Mouse (Mus musculus): ENCODE measurements around the gene Fbxl8. TPM values are rescaled to one million over a fixed set of nuclear protein-coding genes. Genes with fewer than 3 reads are reported as not detected.

The Fbxl8 gene
- 0.94 and 1.1 TPM in 2 replicates for polyA plus RNA-seq (2012; rRNA removed)

DNA sequence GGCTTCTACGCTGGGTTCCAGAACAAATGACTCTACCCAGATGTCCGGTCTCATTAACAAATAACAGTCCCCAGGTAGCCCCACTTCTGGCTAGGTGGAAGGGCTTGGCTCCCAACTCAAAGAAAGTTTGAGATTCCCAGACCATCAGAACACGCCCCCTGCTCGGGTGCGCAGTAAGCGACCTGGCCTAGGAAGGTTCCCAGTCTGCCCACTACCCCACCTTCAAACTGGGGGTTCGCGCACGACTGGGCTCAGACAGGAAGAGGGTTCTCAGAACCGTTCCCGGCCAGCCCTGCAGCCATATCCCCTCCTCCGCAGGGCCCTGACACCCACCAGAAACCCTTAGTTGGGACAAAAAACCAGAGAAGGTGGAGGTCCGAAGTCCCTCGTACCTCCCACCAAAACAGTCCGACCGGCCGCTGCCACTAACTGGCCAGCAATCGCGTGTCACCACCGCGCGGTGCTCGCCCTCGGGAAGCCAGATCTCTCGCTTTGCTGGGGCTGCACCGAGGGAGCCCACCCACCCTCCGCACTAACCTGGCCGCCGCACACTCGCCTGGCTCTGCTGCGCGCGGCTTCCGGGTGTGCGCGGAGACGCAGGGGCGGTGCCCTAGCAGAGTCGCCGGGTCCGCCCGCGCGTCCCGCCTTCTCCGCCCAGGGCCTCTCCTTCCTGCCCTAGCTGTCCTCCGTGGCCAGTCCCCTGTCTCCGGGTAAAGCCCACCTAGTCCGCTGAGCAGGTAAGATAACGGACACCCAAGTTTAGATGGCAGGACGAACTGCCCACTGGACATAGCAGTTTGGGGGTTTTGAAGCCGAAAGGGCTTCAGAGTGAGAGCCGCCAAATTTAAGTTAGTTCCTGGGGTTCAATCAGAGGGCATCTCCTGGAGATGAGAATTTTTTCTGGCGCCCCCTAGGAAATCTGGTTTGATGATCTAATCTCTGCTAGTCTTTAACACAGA, at the start of gene Fbxl8, which contains the start of gene Tradd:
Gene Fbxl8 (plus strand): TSS at position 625 of the 959 bp plus-strand sequence.
Gene Tradd (minus strand): TSS at position 586 of the 959 bp plus-strand sequence.

DNA sequence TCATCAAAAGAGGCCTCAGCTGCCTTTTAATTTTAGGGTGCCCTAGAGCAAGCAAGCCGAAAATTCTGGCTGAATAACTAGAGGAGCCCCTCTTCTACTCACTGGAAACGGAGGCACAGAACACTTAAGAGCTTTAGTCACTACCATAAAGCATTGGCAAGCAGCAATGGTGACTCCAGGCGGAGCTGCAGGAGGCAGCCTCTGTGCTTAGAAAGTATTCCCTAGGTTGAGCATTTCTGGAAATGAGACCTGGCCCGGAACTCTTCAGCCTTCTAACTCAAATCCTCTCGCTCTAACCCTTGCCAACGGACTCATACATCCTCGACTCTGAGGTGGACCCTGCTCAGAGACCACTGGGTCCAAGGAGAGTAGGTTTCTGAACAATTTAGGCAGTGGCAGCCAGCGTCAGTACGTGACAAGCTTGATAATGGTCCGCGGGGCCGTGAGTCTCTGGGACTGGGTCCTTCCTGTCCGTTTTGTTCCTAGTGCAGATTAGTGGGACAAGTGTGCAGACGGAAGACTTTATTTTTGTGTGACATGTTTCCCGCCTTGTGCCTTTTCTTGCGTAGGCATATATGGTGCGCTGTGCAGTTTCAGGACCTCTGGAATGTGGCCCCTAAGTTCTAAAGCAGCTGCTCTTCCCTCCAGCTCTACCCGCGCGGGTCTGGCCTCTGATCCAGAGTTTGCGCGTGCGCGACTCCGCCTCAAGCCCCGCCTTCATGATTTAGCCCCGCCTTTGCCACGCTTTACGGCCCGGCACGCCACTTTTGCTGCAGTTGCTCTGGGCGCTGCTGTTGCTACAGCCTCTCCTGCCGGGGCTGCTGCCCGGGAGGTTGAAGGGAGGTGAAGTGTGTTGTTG, 39.8 kb upstream of the Fbxl8 start, which contains the start of gene D230025D16Rik:
Gene D230025D16Rik (plus strand): TSS at position 733 of the 859 bp plus-strand sequence.

DNA sequence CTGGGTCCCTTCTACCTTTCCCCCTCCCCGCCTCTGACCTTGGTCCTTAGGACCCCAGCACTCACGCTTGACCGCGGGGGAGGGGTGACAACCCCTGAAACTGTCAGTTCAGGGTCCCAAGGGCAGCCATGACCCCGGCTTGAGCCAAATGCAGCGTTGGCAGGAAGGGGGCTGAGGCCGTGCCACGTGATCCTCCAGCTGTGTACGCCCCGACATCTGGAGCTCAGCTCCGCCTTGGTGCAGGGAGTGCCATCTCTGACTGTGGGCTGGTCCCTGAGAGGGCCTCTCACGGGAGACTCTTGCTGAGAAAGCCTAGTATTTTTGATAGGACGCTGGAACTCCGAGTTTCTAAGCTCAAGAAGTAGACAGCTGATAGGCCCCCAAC, 9.5 kb upstream of the Fbxl8 start, which contains the start of gene B3gnt9:
Gene B3gnt9 (minus strand): TSS at position 188 of the 385 bp plus-strand sequence.

DNA sequence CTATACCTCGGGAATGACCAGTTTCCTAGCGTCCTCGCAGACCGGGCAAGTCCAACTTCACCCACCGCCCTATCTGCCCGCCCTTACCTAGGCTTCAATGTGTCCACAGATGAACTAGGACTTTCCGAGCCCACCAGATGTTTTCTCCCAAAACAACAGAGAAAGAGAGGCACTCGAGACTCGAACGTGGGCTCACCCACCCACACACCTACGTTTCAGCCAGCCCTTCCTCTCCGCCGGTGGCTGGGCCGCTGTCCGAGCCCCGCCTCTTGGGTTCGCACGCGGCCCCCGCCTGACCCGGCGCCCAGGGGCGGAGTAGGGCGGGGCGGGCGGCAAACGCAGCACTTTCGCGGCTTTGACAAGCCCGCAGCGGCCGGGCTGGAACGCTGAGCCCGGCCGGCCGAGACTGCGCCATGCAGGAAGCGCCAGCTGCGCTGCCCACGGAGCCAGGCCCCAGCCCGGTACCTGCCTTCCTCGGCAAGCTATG, 5.1 kb downstream of the Fbxl8 start, which contains the start of gene Hsf4:
Gene Hsf4 (plus strand): TSS at position 341 of the 487 bp plus-strand sequence.

DNA sequence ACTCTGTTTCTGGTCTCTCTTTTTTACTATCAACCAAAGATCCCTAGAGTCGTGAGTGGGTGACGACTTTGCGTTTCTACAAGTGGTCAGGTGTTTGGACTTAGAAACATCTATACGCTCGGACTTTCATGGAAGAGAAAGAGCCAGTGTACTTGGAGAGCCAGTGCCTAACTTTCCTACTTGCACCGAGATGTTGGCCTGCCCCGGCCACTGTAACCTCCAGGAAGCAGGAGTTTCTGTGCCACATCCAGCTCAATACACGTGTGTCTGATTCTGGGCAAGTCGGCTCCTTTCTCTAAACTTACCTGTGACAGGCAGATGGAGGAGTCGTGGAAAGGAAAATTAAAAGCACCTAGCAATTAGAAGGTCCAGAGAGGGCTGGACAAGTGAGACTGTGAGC, 11.4 kb downstream of the Fbxl8 start, which contains the start of gene Nol3:
Gene Nol3 (plus strand): TSS at position 301 of the 400 bp plus-strand sequence.

DNA sequence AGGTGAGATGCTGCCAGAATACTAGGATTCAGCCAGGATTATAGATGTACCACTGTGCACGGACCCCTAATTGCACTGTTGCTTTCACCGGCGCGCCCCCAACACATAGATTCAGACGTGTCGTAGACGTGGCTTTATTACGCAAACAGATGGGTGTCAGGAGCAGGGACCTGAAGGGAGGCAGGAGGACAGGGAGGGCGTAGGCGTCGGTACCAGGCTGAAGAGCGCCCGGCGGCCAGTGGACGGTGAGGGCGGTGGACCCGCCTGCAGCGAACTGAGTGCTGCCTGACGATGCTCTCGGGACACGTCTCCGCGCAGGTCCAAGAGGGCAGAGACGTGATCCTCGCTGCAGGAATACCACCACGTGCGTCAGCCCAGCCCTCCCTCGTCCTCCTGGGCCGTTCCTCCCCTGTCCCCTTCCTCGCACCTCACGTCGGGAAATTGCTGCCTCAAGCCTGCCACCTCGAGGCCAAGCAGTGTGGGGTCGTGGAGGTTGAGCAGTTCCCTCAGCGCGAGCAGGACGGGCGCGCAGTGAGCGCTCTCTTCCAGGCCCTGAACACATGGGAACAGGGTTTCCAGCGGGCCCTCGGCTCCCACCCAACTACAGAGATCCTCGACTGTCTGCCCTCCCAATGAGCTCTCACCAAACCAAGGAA, 25.5 kb downstream of the Fbxl8 start, which contains the start of gene 4931428F04Rik:
Gene 4931428F04Rik (minus strand): TSS at position 60 of the 656 bp plus-strand sequence.

DNA sequence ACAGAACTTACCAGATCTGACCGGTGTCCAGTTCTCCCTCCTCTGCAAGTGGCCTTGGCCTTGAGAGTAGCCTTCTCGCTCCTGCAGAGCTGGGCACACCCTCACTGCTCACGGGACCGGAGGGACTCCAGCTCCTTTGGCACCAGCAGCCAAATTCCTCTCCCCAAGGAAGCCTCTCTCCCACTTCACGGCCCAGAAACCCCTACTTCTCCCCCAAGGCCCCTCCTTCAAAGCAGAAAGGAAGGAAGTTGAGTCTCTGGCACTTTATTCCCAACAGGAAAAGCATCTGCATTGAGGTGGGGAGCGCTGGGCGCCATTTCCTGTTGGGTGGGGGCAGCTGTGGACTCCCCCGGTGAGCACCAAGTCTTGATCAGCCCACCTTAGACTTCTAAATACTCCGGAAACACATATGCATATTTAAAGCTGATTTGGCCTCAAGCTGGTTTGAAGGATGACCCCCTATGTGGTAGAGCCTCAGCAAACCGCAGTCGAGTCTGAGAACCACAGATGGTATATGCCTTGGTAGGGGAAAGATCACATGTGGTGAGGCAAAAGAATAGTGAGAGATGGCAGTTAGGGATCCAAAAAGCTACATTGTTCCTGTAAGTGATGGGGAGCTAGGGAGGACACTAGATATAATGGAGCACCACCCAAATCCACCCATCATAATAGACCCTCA, 31.6 kb downstream of the Fbxl8 start, which contains the start of gene Exoc3l:
Gene Exoc3l (minus strand): TSS at position 207 of the 679 bp plus-strand sequence.

DNA sequence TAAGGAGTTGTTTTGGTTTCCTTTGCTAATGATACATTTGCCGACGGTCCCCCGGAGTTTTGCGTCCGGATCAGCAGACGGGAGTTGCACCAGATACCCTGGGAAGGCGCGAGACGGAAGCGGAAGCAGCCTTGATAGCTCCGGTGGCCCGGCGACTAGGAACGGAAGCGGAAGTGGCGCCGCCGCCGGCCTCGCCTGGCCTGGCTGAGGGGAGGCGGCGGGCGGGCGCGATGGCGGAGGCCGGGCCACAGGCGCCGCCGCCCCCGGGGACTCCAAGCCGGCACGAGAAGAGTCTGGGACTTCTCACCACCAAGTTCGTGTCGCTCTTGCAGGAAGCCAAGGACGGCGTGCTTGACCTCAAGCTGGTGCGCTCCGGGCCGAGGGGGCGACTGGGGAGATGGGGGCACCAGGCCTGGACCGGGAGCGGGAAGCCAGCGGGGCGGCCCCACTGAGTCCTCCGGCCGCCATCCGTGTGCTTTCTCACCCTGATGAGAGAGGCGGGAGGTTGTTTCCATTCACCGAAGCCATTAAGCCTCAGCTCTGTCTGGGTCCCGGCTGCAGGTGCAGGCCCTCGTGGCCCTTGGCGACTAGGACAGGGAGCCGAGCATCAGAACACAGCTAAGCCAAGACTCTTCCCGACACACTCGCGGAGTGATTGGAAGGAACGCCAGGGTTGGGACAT, 33.2 kb downstream of the Fbxl8 start, which contains the start of gene E2f4:
Gene E2f4 (plus strand): TSS at position 153 of the 682 bp plus-strand sequence.

DNA sequence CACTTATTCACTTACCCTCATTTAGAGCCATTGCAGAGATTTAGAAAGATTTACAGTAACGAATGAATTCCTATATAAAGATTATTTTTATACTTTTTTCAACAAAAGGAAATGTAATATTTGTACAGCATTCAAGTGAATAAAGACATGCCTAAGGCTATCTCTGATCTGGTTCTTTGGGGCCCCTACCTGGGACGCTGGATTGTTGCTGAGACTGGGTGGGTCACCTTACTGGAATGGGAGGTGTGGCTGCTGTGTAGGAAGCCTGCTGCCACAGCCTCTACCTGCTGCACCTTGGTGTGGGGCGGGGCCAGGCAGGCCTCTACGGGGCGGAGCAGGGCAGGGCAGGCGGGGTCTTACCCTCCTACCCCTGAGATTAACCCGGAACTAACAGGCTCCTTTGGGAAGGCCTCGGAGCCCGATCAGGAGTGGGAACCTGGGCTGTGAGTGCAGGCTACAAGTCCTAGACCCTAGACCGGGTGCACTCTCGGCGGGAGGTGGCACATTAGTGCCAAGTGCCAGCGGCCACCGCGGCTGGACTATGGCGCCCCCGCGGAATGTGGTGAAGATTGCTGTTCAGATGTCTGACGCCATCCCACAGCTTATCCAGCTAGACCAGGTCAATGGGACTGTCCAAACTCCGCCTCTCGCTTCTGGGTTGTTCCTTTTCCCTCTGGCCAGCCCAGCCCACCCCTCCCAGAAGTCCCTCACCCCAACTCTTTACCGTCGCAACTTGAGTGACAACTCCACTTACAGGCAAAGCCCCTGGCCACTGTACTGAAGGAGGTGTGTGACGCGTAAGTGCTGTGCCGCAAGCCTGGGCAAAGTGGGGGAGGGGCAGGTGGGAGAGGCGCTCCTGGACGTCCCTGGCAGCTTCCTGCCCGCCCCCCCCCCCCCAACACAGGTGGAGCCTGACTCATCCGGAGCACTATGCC, 41.0 kb downstream of the Fbxl8 start, which contains the start of gene Elmo3:
Gene Elmo3 (plus strand): TSS at position 391 of the 935 bp plus-strand sequence.

Other genes starting within 250 kb of the Fbxl8 start
- gene Ces3a, start 216.0 kb upstream of the Fbxl8 start, polyA plus RNA-seq (2012; rRNA removed): not detected in 2 replicates
- not detected in 2 replicates for gene Ces3b, start 180.9 kb upstream of the Fbxl8 start, polyA plus RNA-seq (2012; rRNA removed)
- not detected in 2 replicates for gene Ces4a, start 132.8 kb upstream of the Fbxl8 start, polyA plus RNA-seq (2012; rRNA removed)
- 33.6 and 64.2 TPM in 2 replicates for gene Cbfb, start 94.0 kb upstream of the Fbxl8 start, polyA plus RNA-seq (2012; rRNA removed)
- gene D230025D16Rik, start 39.5 kb upstream of the Fbxl8 start, polyA plus RNA-seq (2012; rRNA removed): 19.5 and 27.4 TPM in 2 replicates
- gene B3gnt9, start 9.5 kb upstream of the Fbxl8 start, polyA plus RNA-seq (2012; rRNA removed): 5.5 and 7.9 TPM in 2 replicates
- gene Tradd, start within 50 bp of the Fbxl8 start, polyA plus RNA-seq (2012; rRNA removed): 7.0 and 9.8 TPM in 2 replicates
- gene Hsf4, start 5.2 kb downstream of the Fbxl8 start, polyA plus RNA-seq (2012; rRNA removed): 0.14 and 0.31 TPM in 2 replicates
- gene Nol3, start 11.5 kb downstream of the Fbxl8 start, polyA plus RNA-seq (2012; rRNA removed): 1.3 and 1.8 TPM in 2 replicates
- gene 4931428F04Rik, start 25.2 kb downstream of the Fbxl8 start, polyA plus RNA-seq (2012; rRNA removed): 49.0 and 56.8 TPM in 2 replicates
- gene Exoc3l, start 31.5 kb downstream of the Fbxl8 start, polyA plus RNA-seq (2012; rRNA removed): 11.9 and 13.4 TPM in 2 replicates
- gene E2f4, start 33.0 kb downstream of the Fbxl8 start, polyA plus RNA-seq (2012; rRNA removed): 125 and 133 TPM in 2 replicates
- gene Elmo3, start 41.0 kb downstream of the Fbxl8 start, polyA plus RNA-seq (2012; rRNA removed): 2.1 and 3.4 TPM in 2 replicates
- gene Lrrc29, start 61.6 kb downstream of the Fbxl8 start, polyA plus RNA-seq (2012; rRNA removed): 1.9 and 3.0 TPM in 2 replicates
- 51.1 and 89.1 TPM in 2 replicates for gene Tmem208, start 61.7 kb downstream of the Fbxl8 start, polyA plus RNA-seq (2012; rRNA removed)
- gene Fhod1, start 83.3 kb downstream of the Fbxl8 start, polyA plus RNA-seq (2012; rRNA removed): 18.4 and 21.0 TPM in 2 replicates
- gene Slc9a5, start 84.2 kb downstream of the Fbxl8 start, polyA plus RNA-seq (2012; rRNA removed): 28.6 and 31.2 TPM in 2 replicates
- 3.6 and 3.9 TPM in 2 replicates for gene Plekhg4, start 108.6 kb downstream of the Fbxl8 start, polyA plus RNA-seq (2012; rRNA removed)
- gene Kctd19, start 148.9 kb downstream of the Fbxl8 start, polyA plus RNA-seq (2012; rRNA removed): not detected in 2 replicates
- gene Lrrc36, start 148.9 kb downstream of the Fbxl8 start, polyA plus RNA-seq (2012; rRNA removed): 2.1 and 4.3 TPM in 2 replicates
- gene Tppp3, start 206.9 kb downstream of the Fbxl8 start, polyA plus RNA-seq (2012; rRNA removed): 60.2 and 72.4 TPM in 2 replicates
- 34.5 and 38.7 TPM in 2 replicates for gene Zdhhc1, start 232.3 kb downstream of the Fbxl8 start, polyA plus RNA-seq (2012; rRNA removed)